Mouse (Mus musculus) layer of hippocampus, postnatal 14 days (tissue): ENCODE data around the gene Syne1. TPM values are rescaled to one million over a fixed set of nuclear protein-coding genes. Genes with fewer than 3 reads are reported as not detected.
A peak's percentile ranks its signal among the peaks of the same experiment; 100 is the strongest.

Experiments used
- DNase-seq, 2 experiments: peaks; one replicate each; pipeline ENCODE4 v3.0.0; 2021 to 2022; ENCODE audit warnings: low spot score in 2 of 2, mixed read lengths in 1 of 2
- total RNA-seq, 2 experiments: library from RNA; stranded (reverse); gene quantifications; 2 replicates each; pipeline ENCODE4 v1.2.3; 2021

Syne1 gene
- total RNA-seq, 2 experiments from 2014 or later = 178 to 205 TPM

- no peak for DNase-seq
Measured at GRCm38 (mm10) chr10:5163770-5164169, 387.5 kb downstream of the Syne1 start.

- DNase-seq = no peak
Measured at GRCm38 (mm10) chr10:5163286-5163685, 388.0 kb downstream of the Syne1 start.

GRCm38 (mm10) chr10:5161394-5161872, 389.8 kb downstream of the Syne1 start:
- peak; percentile 39 to 68 for DNase-seq

- no peak for DNase-seq
Measured at GRCm38 (mm10) chr10:5159679-5160078, 391.6 kb downstream of the Syne1 start.

GRCm38 (mm10) chr10:5153047-5153446, 398.2 kb downstream of the Syne1 start:
- no peak for DNase-seq

- no peak for DNase-seq
Measured at GRCm38 (mm10) chr10:5141471-5141870, 409.8 kb downstream of the Syne1 start.

GRCm38 (mm10) chr10:5139932-5140264, 411.4 kb downstream of the Syne1 start:
- no peak for DNase-seq

GRCm38 (mm10) chr10:5139246-5139931, 411.9 kb downstream of the Syne1 start:
- no peak for DNase-seq

GRCm38 (mm10) chr10:5132050-5132449, 419.2 kb downstream of the Syne1 start:
- no peak for DNase-seq

GRCm38 (mm10) chr10:5130495-5130894, 420.8 kb downstream of the Syne1 start:
- no peak for DNase-seq

- no peak for DNase-seq
Measured at GRCm38 (mm10) chr10:5124757-5125156, 426.5 kb downstream of the Syne1 start.

- no peak for DNase-seq
Measured at GRCm38 (mm10) chr10:5116720-5117119, 434.6 kb downstream of the Syne1 start.

- no peak for DNase-seq
Measured at GRCm38 (mm10) chr10:5116155-5116554, 435.1 kb downstream of the Syne1 start.

GRCm38 (mm10) chr10:5110773-5111172, 440.5 kb downstream of the Syne1 start:
- DNase-seq = peak in 1 of 2 experiments; percentile 9

GRCm38 (mm10) chr10:5097754-5098137, 453.5 kb downstream of the Syne1 start:
- no peak for DNase-seq

- DNase-seq = peak; percentile 9 to 13
Measured at GRCm38 (mm10) chr10:5096996-5097753, 454.1 kb downstream of the Syne1 start.

GRCm38 (mm10) chr10:5089133-5089532, 462.1 kb downstream of the Syne1 start:
- DNase-seq = no peak

GRCm38 (mm10) chr10:5087336-5087735, 463.9 kb downstream of the Syne1 start:
- DNase-seq = no peak

GRCm38 (mm10) chr10:5086329-5086728, 465.0 kb downstream of the Syne1 start:
- DNase-seq = no peak

GRCm38 (mm10) chr10:5085792-5086191, 465.5 kb downstream of the Syne1 start:
- DNase-seq = no peak

GRCm38 (mm10) chr10:5083716-5084115, 467.6 kb downstream of the Syne1 start:
- DNase-seq = no peak

GRCm38 (mm10) chr10:5079945-5080468, 471.3 kb downstream of the Syne1 start:
- DNase-seq = no peak
